Mouse (Mus musculus): ENCODE results near the gene Cers3.

GRCm38 (mm10) chr7:66729232-66729631, 14.1 kb upstream of the Cers3 start:
- TF ChIP-seq POLR2A (IDR thresholded peaks at IDR 0.05; ENCODE audit: low read depth, low read length) (no peak), CTCF (IDR thresholded peaks at IDR 0.05; ENCODE audit: borderline replicate concordance, insufficient read depth, low read length) (no peak)
